Mouse (Mus musculus) adrenal gland, adult 8-10 months (tissue): Measurements from ENCODE around the gene Fbp1. TPM values are rescaled to one million over a fixed set of nuclear protein-coding genes. Genes with fewer than 3 reads are reported as not detected.
"Not testable (repeated sequence)": the region's sequence is repeated elsewhere in the genome, so short reads cannot be mapped to it uniquely, and the experiment has no call there.

Experiments
- DNase-seq: peaks from one replicate; pipeline ENCODE4 v3.0.0; 2022
- total RNA-seq, 4 experiments: library from RNA; stranded (reverse); gene quantifications; 2 replicates each; pipeline ENCODE4 v1.2.4; 2022

Gene Fbp1
- total RNA-seq, 4 experiments from 2014 or later: 0.86 to 2.6 (median 2.0) TPM

DNA sequence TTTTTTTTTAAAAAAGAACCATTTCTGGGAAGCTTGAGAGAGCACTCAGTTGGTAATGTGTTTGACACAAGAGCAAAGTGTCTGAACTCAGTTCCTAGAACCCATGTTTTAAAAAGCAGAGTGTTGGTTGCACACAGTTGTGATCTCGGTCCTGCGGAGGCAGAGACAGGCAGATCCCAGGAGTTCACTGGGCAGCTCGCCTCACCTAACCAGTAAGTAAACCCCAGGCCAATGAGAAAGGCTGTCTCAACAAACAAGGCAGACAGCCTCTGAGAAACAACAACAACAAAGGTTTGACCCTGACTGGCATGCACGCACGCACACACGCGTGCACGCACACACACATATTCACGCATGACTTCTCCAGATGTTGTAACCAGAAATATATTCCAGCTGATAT, 4.2 kb downstream of the Fbp1 start:
- no peak for DNase-seq

DNA sequence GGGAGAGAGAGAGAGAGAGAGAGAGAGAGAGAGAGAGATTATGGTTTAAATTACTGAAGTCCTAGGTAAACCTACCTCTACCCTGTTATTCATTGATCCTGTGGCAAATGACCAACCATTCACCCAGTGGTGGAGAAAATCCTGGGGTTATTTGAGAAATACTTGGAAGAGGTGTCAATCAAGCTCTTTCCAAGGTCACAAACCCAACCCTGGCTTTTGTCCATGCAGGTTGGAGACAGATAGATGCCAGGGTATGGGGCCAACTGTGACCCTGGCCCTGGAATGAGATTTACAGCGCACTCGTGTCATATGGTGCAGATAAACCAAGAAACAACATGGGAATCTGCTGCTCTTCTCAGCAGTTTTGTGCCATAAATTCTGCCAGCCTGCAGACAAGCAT, 4.6 kb downstream of the Fbp1 start:
- DNase-seq: no peak

DNA sequence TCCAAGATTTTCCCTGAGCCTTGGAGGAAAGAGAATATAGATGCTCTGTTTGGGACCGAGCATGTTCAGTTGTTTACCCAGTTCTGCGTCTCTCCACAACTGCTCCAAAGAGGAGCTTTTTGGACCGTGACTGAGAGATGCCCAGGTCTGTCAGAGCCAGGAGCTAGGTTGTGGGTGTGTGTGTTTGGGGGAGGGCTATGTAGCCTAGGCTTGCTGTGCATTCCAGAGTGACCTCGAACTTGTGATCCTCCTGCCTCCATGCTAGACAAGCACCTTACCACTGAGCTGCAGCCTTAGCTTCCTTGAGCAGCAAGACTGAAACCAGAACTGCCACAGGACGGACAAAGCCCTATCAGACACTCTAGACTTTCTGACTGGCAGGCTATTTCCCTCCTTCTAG, 5.2 kb downstream of the Fbp1 start:
- no peak for DNase-seq

GRCm38 (mm10) chr13:62881336-62881735, 6.7 kb downstream of the Fbp1 start:
- no peak for DNase-seq

- DNase-seq: no peak
Observed at GRCm38 (mm10) chr13:62879831-62880615, 8.1 kb downstream of the Fbp1 start.

- DNase-seq: no peak
Observed at GRCm38 (mm10) chr13:62879411-62879810, 8.7 kb downstream of the Fbp1 start.

DNA sequence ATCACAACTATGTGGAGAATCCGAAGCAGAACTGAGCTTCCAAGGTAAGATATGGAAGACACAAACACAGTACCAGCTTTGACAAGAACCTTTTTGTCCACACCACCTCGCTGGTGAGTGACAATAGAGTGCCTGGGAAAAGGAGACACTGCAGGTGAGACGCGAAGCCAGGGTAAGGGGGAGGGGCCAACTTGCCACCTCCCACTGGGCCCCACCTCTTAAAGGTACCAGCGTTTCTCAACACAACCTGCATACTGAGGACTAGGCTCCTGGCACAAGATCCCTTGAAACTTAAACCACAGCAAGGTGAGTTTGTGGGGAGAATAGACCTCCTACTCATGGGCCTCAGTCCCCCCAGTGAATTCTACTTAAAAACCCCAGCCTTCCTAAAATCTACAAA, 10.8 kb downstream of the Fbp1 start:
- DNase-seq: no peak

DNA sequence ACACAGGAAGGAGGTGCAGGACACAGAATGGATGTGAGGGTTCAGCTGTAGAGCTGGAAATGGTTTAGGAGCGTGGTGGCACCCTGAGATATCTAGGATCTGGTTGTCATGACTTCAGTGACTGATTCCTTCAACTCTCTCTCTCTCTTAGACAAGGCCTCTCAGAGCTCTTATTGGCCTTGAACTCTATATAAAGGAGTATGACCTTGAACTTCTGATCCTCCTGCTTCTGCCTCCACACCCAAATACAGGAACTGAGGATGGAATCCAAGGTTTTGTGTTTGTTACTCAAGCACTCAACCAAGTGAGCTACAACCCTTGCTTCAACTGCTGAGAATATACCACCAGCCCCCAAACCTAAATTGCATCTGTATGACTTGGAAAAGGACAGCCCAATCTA, 12.0 kb downstream of the Fbp1 start:
- DNase-seq: no peak

DNA sequence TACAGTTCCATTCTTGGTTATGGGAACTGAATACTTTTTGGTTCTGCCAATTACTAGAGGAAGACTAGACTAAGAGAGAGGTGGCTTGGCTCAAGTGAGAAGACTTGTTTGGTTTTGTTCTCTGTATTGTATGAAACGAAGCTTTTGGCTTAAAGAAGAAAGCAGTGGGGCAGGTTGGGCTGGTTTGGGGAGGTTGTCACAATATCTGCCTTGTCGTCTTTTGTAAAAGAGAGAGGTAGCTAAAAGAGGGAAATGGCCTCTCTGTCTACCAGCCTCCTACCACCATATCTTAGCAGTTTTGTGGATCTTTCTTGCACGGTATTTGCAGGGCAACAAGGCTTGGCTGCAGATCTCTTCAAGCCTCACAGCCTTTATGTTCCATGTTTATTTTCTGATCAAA, 15.8 kb downstream of the Fbp1 start:
- no peak for DNase-seq

- DNase-seq: no peak
Observed at GRCm38 (mm10) chr13:62870605-62871004, 17.5 kb downstream of the Fbp1 start.

DNA sequence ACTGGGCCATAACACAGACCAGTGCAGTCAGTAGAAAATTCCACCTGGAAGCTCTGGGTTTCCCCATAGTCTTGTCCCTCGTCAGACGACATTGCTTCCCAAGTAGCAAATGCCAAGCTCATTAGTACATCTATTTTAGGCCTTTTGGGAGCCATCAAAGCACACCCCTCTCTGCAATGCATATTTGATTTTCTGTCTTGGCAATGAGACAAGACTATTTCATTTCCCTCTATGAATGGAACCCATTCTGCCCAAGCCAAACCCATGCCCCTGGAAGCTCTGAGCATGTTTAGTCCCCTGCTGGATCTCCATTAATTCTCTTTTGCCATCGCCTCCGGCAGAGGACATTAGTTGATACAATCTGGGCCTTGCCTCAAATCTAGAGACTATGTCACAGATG, 21.3 kb downstream of the Fbp1 start:
- DNase-seq: no peak

DNA sequence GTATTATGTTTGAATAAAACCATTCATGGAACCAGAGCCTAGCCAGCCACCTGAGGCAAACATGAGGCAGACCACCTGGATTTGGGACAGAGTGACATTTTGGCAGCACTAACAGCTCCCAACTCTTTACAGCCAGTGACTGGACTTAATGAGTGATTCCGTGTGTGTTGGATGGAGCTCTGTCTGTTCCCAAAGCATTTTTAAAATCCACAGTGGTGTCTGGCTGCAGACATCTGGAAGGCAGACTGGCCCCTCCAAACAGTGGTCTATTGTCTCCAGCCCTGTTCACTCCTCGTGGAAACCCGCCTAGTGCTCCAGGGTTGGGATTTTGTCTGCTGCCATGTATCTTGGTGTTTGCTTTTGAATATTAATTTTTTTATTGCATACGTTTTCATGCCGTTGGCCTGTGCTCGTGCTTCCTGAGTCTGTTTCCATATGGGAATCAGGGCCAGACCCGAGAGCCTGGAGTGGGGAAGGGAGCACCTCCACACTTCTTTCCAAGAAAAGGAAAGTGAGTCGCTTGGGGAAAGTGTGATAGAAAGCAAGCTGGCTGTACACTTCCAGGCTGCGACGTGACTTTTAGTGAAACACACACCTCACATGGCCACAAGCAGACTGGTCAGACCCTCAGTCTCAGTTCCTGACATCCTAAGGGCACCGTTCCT, 22.3 kb downstream of the Fbp1 start:
- DNase-seq: no peak

GRCm38 (mm10) chr13:62863771-62864170, 24.3 kb downstream of the Fbp1 start:
- DNase-seq: no peak

DNA sequence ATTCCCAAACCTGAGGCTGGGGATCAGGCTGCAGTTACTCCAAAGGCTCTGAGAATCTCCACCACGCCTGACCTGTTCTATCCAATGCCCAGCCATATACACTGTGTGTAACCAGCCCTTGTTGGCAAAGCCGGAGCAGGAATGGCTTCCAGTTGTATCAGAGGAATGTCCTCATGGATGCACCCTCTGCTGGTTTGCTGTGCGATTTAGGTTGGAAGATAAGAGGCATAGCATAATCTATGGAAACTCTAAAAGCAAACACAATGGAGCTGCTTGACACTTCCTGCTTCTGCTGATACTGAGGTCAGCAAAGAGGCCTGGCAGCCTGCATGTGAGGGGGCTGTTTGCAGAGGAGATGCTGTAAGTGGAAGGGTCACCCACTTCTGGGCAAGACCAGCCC, 25.2 kb downstream of the Fbp1 start:
- DNase-seq: no peak

DNA sequence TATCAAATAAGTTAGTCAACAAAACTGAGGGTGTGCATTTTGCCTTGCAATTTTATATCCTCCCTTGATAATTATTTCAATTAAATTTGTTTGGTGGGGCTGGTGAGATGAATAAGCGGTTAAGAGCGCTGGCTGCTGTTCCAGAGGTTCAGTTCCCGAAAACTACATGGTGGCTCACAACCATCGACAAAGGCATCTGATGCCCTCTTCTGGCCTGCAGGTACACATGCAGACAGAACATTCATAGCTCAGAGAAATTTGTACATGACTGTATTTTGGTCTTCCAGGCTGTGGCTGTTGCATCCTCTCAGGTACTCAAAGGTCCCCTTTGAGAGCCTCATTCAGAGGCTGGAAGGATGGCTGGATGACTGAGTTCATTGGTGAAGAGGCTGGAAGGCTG, 28.0 kb downstream of the Fbp1 start:
- DNase-seq: no peak

DNA sequence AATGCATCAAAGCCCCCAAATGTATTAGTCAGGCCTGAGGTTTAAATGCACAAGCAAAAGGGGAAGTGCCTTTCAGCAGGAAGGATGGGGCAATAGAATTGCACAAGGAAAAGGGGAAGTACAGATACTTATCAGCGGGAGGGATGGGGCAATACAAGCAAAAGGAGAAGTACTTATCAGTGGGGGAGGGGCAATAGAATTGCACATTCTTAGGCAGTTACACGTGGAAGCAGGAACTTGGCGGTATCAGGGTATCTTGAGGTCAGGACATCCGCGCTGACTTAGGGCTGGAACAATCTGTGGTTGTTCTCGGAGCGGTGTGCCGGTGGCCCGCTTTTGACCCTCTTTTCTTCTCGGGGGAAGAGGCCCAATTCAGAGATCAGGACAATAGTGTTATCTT, 28.8 kb downstream of the Fbp1 start:
- not testable (repeated sequence) for DNase-seq

DNA sequence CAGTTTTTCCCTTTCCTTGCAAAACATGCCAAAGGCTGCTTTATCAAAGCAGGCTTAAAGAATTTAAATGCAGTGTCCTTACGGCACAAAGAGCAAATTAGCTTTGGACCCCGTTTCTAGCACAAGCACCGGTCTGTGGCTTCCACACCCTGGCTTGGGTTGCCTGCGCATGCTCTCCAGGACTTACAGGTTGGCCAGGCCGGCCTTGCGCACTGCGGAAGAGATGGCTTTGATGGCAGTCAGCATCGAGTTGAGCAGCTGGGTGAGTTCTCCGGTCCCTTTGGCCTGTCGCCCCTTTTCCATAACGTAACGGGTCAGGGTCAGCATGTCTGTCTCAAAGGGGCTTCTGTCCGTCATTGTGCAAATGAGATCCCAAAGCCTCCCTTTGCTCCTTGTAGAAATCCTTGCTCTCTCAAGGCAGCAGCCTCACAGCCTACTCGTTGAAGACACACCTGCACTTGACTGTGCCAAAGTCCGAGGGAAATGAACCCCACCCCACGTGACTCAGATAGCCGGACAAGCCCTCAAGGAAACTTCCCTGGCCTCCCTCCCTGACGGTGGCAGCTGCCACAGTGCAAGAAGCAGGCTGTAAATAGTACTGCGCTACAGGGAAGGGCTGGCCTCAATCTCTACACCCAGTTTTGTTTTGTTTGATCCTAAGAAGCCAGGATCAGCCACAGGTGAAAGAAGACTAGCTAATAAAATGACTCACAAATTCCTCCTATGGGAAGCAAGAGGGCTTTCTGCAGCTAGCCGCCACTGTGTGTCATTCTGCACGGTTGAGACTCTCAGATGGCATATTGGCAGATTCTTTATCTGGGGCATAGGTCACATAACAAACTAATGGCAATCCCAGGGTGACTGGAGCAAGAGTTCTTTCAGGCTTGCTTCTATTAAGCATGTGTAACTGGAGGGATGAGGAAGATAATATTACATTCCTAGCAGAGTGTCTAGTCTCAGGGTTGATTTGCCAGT, 29.9 kb downstream of the Fbp1 start, which contains the start of gene Fbp2:
TSS of gene Fbp2 (minus strand) at position 482 of the 975 bp plus-strand sequence.
- DNase-seq: no peak

DNA sequence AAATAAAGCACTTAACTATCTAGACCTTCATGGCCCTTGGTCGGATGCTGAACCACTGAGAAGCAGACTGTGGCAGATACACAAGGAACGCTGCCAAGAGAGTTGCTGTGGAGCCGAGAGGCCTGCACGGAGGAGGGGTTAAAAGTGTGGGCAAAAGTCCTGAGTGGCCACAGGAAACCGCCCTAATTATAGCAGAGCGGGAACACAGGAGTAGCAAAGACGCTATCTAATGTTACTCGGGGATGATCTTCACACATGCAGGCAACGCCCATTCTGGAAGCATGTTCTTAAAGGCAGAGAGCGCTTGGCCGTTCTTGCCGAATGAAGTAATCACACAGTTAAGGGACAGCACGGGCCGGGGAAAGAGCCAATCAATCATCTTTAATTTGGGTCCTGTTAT, 31.2 kb downstream of the Fbp1 start:
- DNase-seq: no peak

- peak; percentile 70 for DNase-seq
Observed at GRCm38 (mm10) chr13:62856305-62856675, 31.8 kb downstream of the Fbp1 start.

GRCm38 (mm10) chr13:62855396-62856304, 32.4 kb downstream of the Fbp1 start:
- DNase-seq: no peak

DNA sequence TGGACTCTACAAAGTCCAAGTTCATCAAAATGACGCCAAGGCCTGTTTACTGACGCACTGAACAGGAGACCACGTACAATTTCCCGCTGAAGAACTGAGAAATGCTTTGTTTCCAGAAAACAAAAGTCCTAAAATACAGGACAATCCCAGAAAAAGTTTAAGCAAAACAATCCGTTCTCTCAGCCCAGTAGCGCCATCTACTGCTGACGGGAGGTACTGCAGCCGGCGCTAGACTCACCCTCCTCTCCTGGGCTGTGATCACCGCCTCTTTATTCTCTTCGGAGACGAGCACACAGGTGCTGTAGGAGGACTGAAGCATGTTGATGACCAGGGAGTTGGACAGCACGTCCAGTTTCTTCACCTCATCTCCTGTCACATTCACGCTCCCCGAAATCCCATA, 33.4 kb downstream of the Fbp1 start:
- DNase-seq: peak; percentile 32

- no peak for DNase-seq
Observed at GRCm38 (mm10) chr13:62833341-62833740, 54.7 kb downstream of the Fbp1 start.
